In genomic region chr9:40450417-40450714, GRCm38 (mm10) we compare ENCODE assay signal across 21 mouse cellular contexts.
DNase-seq lines count a peak whose midpoint lies in the region; TF ChIP-seq lines count a peak whose summit lies in the region.
"Had no signal": no experiment of that assay in that cellular context is flagged by ENCODE, and none has a peak within 500 bp of the region (broad histone marks: within the 10 kb centered on the region; RNA-seq: fewer than 3 reads in every experiment).

No protein-coding gene starts in this region.

- H3K36me3 ChIP-seq in thymus, adult 2 months (ENCODE audit: control insufficient read depth, insufficient read depth, low read length), result no peaks in the 10 kb centered on the region
- H3K36me3 ChIP-seq: forebrain, embryonic 12.5 days; heart, embryonic 12.5 days; hindbrain, embryonic 10.5 days; intestine, embryonic 15.5 days; midbrain, embryonic 10.5 days; stomach, embryonic 15.5 days had no signal

- no peak for TF ChIP-seq CTCF in thymus, adult 2 months (IDR thresholded peaks at IDR 0.05; ENCODE audit: borderline replicate concordance, control insufficient read depth, extremely low read depth, insufficient read depth, low read length, poor library complexity)

- no peak overlapping the region for H3K4me3 ChIP-seq in thymus, adult 2 months (ENCODE audit: control insufficient read depth, insufficient read depth, low read length)
- H3K4me3 ChIP-seq: forebrain, embryonic 12.5 days; heart, embryonic 12.5 days; hindbrain, embryonic 10.5 days; intestine, embryonic 15.5 days; midbrain, embryonic 10.5 days; stomach, embryonic 15.5 days had no signal

- WGBS in thymus, adult 2 months, result 40% methylated on average over 7 of the region's 7 CpGs

- H3K27ac ChIP-seq in thymus, adult 2 months (ENCODE audit: control insufficient read depth, insufficient read depth, low read length), result peak overlapping the region; percentile 57
- H3K27ac ChIP-seq: forebrain, embryonic 12.5 days; hindbrain, embryonic 10.5 days; intestine, embryonic 15.5 days; midbrain, embryonic 10.5 days; stomach, embryonic 15.5 days had no signal

- DNase-seq in kidney, adult 9 months, result peak; percentile 65
- no peak for DNase-seq in kidney, postnatal 4 days
- DNase-seq in thymus, adult 2 months, result no peak
- no peak for DNase-seq in thymus, postnatal 0 days (ENCODE audit: low spot score)
- peak; percentile 56 for DNase-seq in fat pad, adult 2 months (ENCODE audit: extremely low read depth, low read depth, low spot score)
- DNase-seq in natural killer cell, adult 2 months (ENCODE audit: low spot score in 2 of 2), result no peak
- DNase-seq in embryo, embryonic 11 days, result no peak
- DNase-seq: adrenal gland, postnatal 14 days; cerebellum, adult 8-10 months; cerebellum, postnatal 36 days; gastrocnemius, postnatal 10 days; heart, adult 18-20 months; heart, postnatal 10 days; lung, embryonic 14.5 days; lung, postnatal 36 days had no signal

- peaks cover 28% of the 10 kb centered on the region for H3K4me1 ChIP-seq in thymus, adult 2 months (replicated peaks; ENCODE audit: control insufficient read depth, insufficient read depth, low read length)
- H3K4me1 ChIP-seq: stomach, embryonic 15.5 days had no signal

- H3K27me3 ChIP-seq in thymus, adult 2 months (ENCODE audit: control insufficient read depth, insufficient read depth, low read length), result no peaks in the 10 kb centered on the region
- H3K27me3 ChIP-seq: intestine, embryonic 15.5 days; stomach, embryonic 15.5 days had no signal

- no peak for TF ChIP-seq POLR2A in thymus, adult 2 months (IDR thresholded peaks at IDR 0.05; ENCODE audit: control insufficient read depth, extremely low read depth, insufficient read depth, low read length, poor library complexity)

Comparison
In these comparisons a context has a peak if more than half of its experiments do, and no peak if none do; other contexts are left out.
1. DNase-seq: peak in kidney, adult 9 months (single experiment) and fat pad, adult 2 months (single experiment); none in kidney, postnatal 4 days (0 of 2), thymus, adult 2 months (single experiment), thymus, postnatal 0 days (single experiment), natural killer cell, adult 2 months (0 of 2) and embryo, embryonic 11 days (single experiment).